ENCODE assay signal across 8 mouse cellular contexts in genomic region chr6:125145479-125145951, GRCm38 (mm10). TPM values are rescaled to one million over a fixed set of nuclear protein-coding genes. Genes with fewer than 3 reads are reported as not detected.
DNase-seq lines count a peak whose midpoint lies in the region; ATAC-seq and TF ChIP-seq lines count a peak whose summit lies in the region.

No protein-coding gene starts in this region.

- peaks cover 44% of the 10 kb centered on the region for H3K4me1 ChIP-seq in forebrain, embryonic 15.5 days
- peaks cover 20% of the 10 kb centered on the region for H3K4me1 ChIP-seq in limb, embryonic 14.5 days (ENCODE audit: control insufficient read depth, insufficient read depth, low read length)
- H3K4me1 ChIP-seq in neural tube, embryonic 14.5 days (ENCODE audit: control insufficient read depth, insufficient read depth, low read length), result peaks cover 27% of the 10 kb centered on the region

- no peaks in the 10 kb centered on the region for H3K27me3 ChIP-seq in forebrain, embryonic 15.5 days
- no peaks in the 10 kb centered on the region for H3K27me3 ChIP-seq in limb, embryonic 14.5 days (ENCODE audit: control insufficient read depth, insufficient read depth, low read length)
- H3K27me3 ChIP-seq in neural tube, embryonic 14.5 days (ENCODE audit: control insufficient read depth, insufficient read depth, low read length), result no peaks in the 10 kb centered on the region

- DNase-seq in cerebellum, postnatal 4 days (ENCODE audit: low spot score in 2 of 2), result no peak
- peak; percentile 34 for DNase-seq in right cerebral cortex, postnatal 4 days
- DNase-seq in right cerebral cortex, postnatal 36 days (ENCODE audit: low spot score in 2 of 2), result no peak
- peak; percentile 36 for DNase-seq in limb, embryonic 14.5 days (ENCODE audit: low spot score)

- TF ChIP-seq POLR2A in limb, embryonic 14.5 days (IDR thresholded peaks at IDR 0.05; ENCODE audit: borderline replicate concordance, extremely low read depth, insufficient read depth, insufficient read length), result no peak

- peak overlapping the region; percentile 95 for H3K9ac ChIP-seq in forebrain, embryonic 15.5 days (replicated peaks)
- peak overlapping the region; percentile 87 for H3K9ac ChIP-seq in limb, embryonic 14.5 days (ENCODE audit: low read depth, low read length, severe bottlenecking)
- H3K9ac ChIP-seq in neural tube, embryonic 14.5 days (replicated peaks; ENCODE audit: low read depth, low read length), result peak overlapping the region; percentile 92

- peak overlapping the region; percentile 92 for H3K27ac ChIP-seq in forebrain, embryonic 15.5 days (replicated peaks)
- peak overlapping the region; percentile 89 for H3K27ac ChIP-seq in limb, embryonic 14.5 days (replicated peaks; ENCODE audit: low read depth, low read length)
- H3K27ac ChIP-seq in neural tube, embryonic 14.5 days (ENCODE audit: low read depth, low read length), result peak overlapping the region; percentile 88

- H3K4me3 ChIP-seq in forebrain, embryonic 15.5 days, result peak overlapping the region; percentile 93
- H3K4me3 ChIP-seq in limb, embryonic 14.5 days (replicated peaks; ENCODE audit: low read length), result peak overlapping the region; percentile 71
- H3K4me3 ChIP-seq in neural tube, embryonic 14.5 days (ENCODE audit: low read depth, low read length), result peak overlapping the region; percentile 81

- H3K4me2 ChIP-seq in forebrain, embryonic 15.5 days (replicated peaks), result peak overlapping the region; percentile 96
- H3K4me2 ChIP-seq in limb, embryonic 14.5 days (replicated peaks; ENCODE audit: low read depth, low read length, severe bottlenecking), result peak overlapping the region; percentile 90
- peak overlapping the region; percentile 98 for H3K4me2 ChIP-seq in neural tube, embryonic 14.5 days (ENCODE audit: low read depth, low read length)

- H3K36me3 ChIP-seq in forebrain, embryonic 15.5 days, result peaks cover 23% of the 10 kb centered on the region
- peaks cover 44% of the 10 kb centered on the region for H3K36me3 ChIP-seq in limb, embryonic 14.5 days (ENCODE audit: control insufficient read depth, insufficient read depth, low read length)
- H3K36me3 ChIP-seq in neural tube, embryonic 14.5 days (ENCODE audit: control insufficient read depth, insufficient read depth, low read length), result peaks cover 21% of the 10 kb centered on the region

- ATAC-seq in cerebellum, adult (ENCODE audit: insufficient number of reproducible peaks, low FRiP score, low TSS enrichment), result 0 out of 2 replicates have a peak, but pooled peaks have one; percentile 11
- ATAC-seq in forebrain, embryonic 15.5 days (replicated peaks), result peak; percentile 69
- peak; percentile 47 for ATAC-seq in limb, embryonic 14.5 days (ENCODE audit: low FRiP score, low read depth)
- ATAC-seq in neural tube, embryonic 14.5 days (ENCODE audit: low read depth), result peak; percentile 71
- ATAC-seq in monocyte, adult 5-6 weeks (replicated peaks; ENCODE audit: insufficient number of reproducible peaks, low FRiP score, low TSS enrichment, poor library complexity, severe bottlenecking), result no peak

- no peaks in the 10 kb centered on the region for H3K9me3 ChIP-seq in forebrain, embryonic 15.5 days
- no peaks in the 10 kb centered on the region for H3K9me3 ChIP-seq in limb, embryonic 14.5 days (ENCODE audit: control insufficient read depth, low read length)
- H3K9me3 ChIP-seq in neural tube, embryonic 14.5 days (ENCODE audit: control insufficient read depth, low read length), result no peaks in the 10 kb centered on the region

- WGBS in forebrain, embryonic 15.5 days, result under 1% methylated on average over 31 of the region's 35 CpGs
- 3% methylated on average over 26 of the region's 35 CpGs for WGBS in limb, embryonic 14.5 days
- WGBS in neural tube, embryonic 14.5 days, result under 1% methylated on average over 35 of the region's 35 CpGs

RNA-seq across cellular contexts. Expression of gene Iffo1, which starts 0.5 kb away (rescaled TPM):
- polyA plus RNA-seq in forebrain, embryonic 15.5 days (2015; fragmentation: Nextera tagmentation; extraction: Ambion mirVana), result 18.9 and 21.0 TPM in 2 replicates
- 64.7 and 78.6 TPM in 2 replicates for polyA plus RNA-seq in limb, embryonic 14.5 days (2012; rRNA removed)
- 25.9 and 34.1 TPM in 2 replicates for polyA plus RNA-seq in limb, embryonic 14.5 days (2014; fragmentation: Nextera tagmentation; extraction: Ambion mirVana)
- 18.3 and 18.5 TPM in 2 replicates for polyA plus RNA-seq in neural tube, embryonic 14.5 days (2014; fragmentation: Nextera tagmentation; extraction: Ambion mirVana)
- total RNA-seq in monocyte, adult 5-6 weeks (2017), result 15.5 to 29.7 TPM (median 16.2 TPM) in 3 replicates

RNA-seq across cellular contexts. Expression of gene Nop2, which starts 13.8 kb away (rescaled TPM):
- polyA plus RNA-seq in forebrain, embryonic 15.5 days (2015; fragmentation: Nextera tagmentation; extraction: Ambion mirVana), result 51.1 and 51.8 TPM in 2 replicates
- 43.7 and 48.5 TPM in 2 replicates for polyA plus RNA-seq in limb, embryonic 14.5 days (2012; rRNA removed)
- polyA plus RNA-seq in limb, embryonic 14.5 days (2014; fragmentation: Nextera tagmentation; extraction: Ambion mirVana), result 54.2 TPM in 2 replicates
- 45.0 and 49.6 TPM in 2 replicates for polyA plus RNA-seq in neural tube, embryonic 14.5 days (2014; fragmentation: Nextera tagmentation; extraction: Ambion mirVana)
- total RNA-seq in monocyte, adult 5-6 weeks (2017), result 15.9 to 23.8 TPM (median 23.2 TPM) in 3 replicates

RNA-seq across cellular contexts. Expression of gene Gapdh, which starts 20.8 kb away (rescaled TPM):
- polyA plus RNA-seq in forebrain, embryonic 15.5 days (2015; fragmentation: Nextera tagmentation; extraction: Ambion mirVana), result 1,461 and 1,493 TPM in 2 replicates
- polyA plus RNA-seq in limb, embryonic 14.5 days (2012; rRNA removed), result 3,758 and 4,454 TPM in 2 replicates
- polyA plus RNA-seq in limb, embryonic 14.5 days (2014; fragmentation: Nextera tagmentation; extraction: Ambion mirVana), result 1,656 and 1,691 TPM in 2 replicates
- polyA plus RNA-seq in neural tube, embryonic 14.5 days (2014; fragmentation: Nextera tagmentation; extraction: Ambion mirVana), result 1,265 and 1,492 TPM in 2 replicates
- 353 to 432 TPM (median 359 TPM) in 3 replicates for total RNA-seq in monocyte, adult 5-6 weeks (2017)

RNA-seq across cellular contexts. Expression of gene Ncapd2, which starts 46.0 kb away (rescaled TPM):
- 98.5 and 99.5 TPM in 2 replicates for polyA plus RNA-seq in forebrain, embryonic 15.5 days (2015; fragmentation: Nextera tagmentation; extraction: Ambion mirVana)
- 250 and 270 TPM in 2 replicates for polyA plus RNA-seq in limb, embryonic 14.5 days (2012; rRNA removed)
- 82.9 and 96.9 TPM in 2 replicates for polyA plus RNA-seq in limb, embryonic 14.5 days (2014; fragmentation: Nextera tagmentation; extraction: Ambion mirVana)
- 22.6 and 46.4 TPM in 2 replicates for polyA plus RNA-seq in neural tube, embryonic 14.5 days (2014; fragmentation: Nextera tagmentation; extraction: Ambion mirVana)
- 17.6 to 79.8 TPM (median 33.5 TPM) in 3 replicates for total RNA-seq in monocyte, adult 5-6 weeks (2017)

RNA-seq across cellular contexts. Expression of gene Mrpl51, which starts 46.1 kb away (rescaled TPM):
- 155 and 158 TPM in 2 replicates for polyA plus RNA-seq in forebrain, embryonic 15.5 days (2015; fragmentation: Nextera tagmentation; extraction: Ambion mirVana)
- 56.5 and 75.0 TPM in 2 replicates for polyA plus RNA-seq in limb, embryonic 14.5 days (2012; rRNA removed)
- polyA plus RNA-seq in limb, embryonic 14.5 days (2014; fragmentation: Nextera tagmentation; extraction: Ambion mirVana), result 189 and 199 TPM in 2 replicates
- polyA plus RNA-seq in neural tube, embryonic 14.5 days (2014; fragmentation: Nextera tagmentation; extraction: Ambion mirVana), result 135 and 138 TPM in 2 replicates
- 20.1 to 33.9 TPM (median 25.9 TPM) in 3 replicates for total RNA-seq in monocyte, adult 5-6 weeks (2017)

Comparison
In these comparisons a context has a peak if more than half of its experiments do, and no peak if none do; other contexts are left out.
1. DNase-seq: peak in right cerebral cortex, postnatal 4 days (single experiment) and limb, embryonic 14.5 days (single experiment); none in cerebellum, postnatal 4 days (0 of 2) and right cerebral cortex, postnatal 36 days (0 of 2).
2. Peak in every context shown above with its lines, with median percentiles within 50 percentile points of each other: H3K27ac ChIP-seq, H3K4me2 ChIP-seq, H3K4me3 ChIP-seq and H3K9ac ChIP-seq.